Mouse (Mus musculus) stomach, embryonic 14.5 days (tissue): ENCODE results near the gene Mta3. TPM values are rescaled to one million over a fixed set of nuclear protein-coding genes. Genes with fewer than 3 reads are reported as not detected.

Experiments
- ATAC-seq: fragments of 200-750 bp; cut with Nextera tagmentation; 2 replicates; pipeline ENCODE4 v1.8.0; 2017; ENCODE audit warnings: low read depth, moderate TSS enrichment; ENCODE audit not compliant: insufficient number of reproducible peaks, insufficient read depth, low FRiP score
- H3K27ac ChIP-seq: fragments of 300-500 bp; sonication (generic); 2 replicates; pipeline ENCODE4 v1.5.1; 2014; ENCODE audit warnings: mild to moderate bottlenecking, low read length, moderate library complexity, mixed read lengths
- H3K27me3 ChIP-seq: fragments of 300-500 bp; sonication (generic); 2 replicates; pipeline ENCODE4 v1.6.1; 2014; ENCODE audit warnings: low read length, control low read depth, mixed read lengths; ENCODE audit not compliant: control insufficient read depth, insufficient read depth
- H3K36me3 ChIP-seq: fragments of 300-500 bp; sonication (generic); 2 replicates; pipeline ENCODE4 v1.6.1; 2014; ENCODE audit warnings: mild to moderate bottlenecking, control low read depth, low read length, moderate library complexity, mixed read lengths; ENCODE audit not compliant: control insufficient read depth, insufficient read depth
- H3K4me1 ChIP-seq: fragments of 300-500 bp; sonication (generic); 2 replicates; pipeline ENCODE4 v1.6.1; 2014; ENCODE audit warnings: low read length, control low read depth, mixed read lengths; ENCODE audit not compliant: control insufficient read depth, insufficient read depth
- H3K4me2 ChIP-seq: fragments of 300-500 bp; sonication (generic); replicated peaks from 2 replicates; pipeline ENCODE4 v1.6.1; 2014; ENCODE audit warnings: low read depth, low read length, control low read depth
- H3K4me3 ChIP-seq: fragments of 300-500 bp; sonication (generic); 2 replicates; pipeline ENCODE4 v1.5.1; 2014; ENCODE audit warnings: low read depth, low read length, control low read depth
- H3K9ac ChIP-seq: fragments of 300-500 bp; sonication (generic); replicated peaks from 2 replicates; pipeline ENCODE4 v1.6.1; 2014; ENCODE audit warnings: low read depth, mild to moderate bottlenecking, control low read depth, low read length, moderate library complexity, mixed read lengths
- H3K9me3 ChIP-seq: fragments of 300-500 bp; sonication (generic); 2 replicates; pipeline ENCODE4 v1.6.1; 2016; ENCODE audit warnings: low read depth, low read length, control low read depth; ENCODE audit not compliant: control insufficient read depth
- WGBS: fragments of 180-500 bp; shearing (Covaris S2); extraction: QIAGEN DNeasy Blood & Tissue Kit; methylation state at CpG from one replicate; pipeline ENCODE4 v1.1.7; 2014; 5-methylcytosine and 5-hydroxymethylcytosine counted together
- polyA plus RNA-seq: library from polyadenylated mRNA; unstranded; fragments of >200 nt; fragmentation: Nextera tagmentation; extraction: Ambion mirVana; gene quantifications from 2 replicates; pipeline ENCODE4 v1.2.1, GENCODE M21; 2014

Gene Mta3
- polyA plus RNA-seq, 1 experiment from 2014 or later: 38.1 TPM

DNA sequence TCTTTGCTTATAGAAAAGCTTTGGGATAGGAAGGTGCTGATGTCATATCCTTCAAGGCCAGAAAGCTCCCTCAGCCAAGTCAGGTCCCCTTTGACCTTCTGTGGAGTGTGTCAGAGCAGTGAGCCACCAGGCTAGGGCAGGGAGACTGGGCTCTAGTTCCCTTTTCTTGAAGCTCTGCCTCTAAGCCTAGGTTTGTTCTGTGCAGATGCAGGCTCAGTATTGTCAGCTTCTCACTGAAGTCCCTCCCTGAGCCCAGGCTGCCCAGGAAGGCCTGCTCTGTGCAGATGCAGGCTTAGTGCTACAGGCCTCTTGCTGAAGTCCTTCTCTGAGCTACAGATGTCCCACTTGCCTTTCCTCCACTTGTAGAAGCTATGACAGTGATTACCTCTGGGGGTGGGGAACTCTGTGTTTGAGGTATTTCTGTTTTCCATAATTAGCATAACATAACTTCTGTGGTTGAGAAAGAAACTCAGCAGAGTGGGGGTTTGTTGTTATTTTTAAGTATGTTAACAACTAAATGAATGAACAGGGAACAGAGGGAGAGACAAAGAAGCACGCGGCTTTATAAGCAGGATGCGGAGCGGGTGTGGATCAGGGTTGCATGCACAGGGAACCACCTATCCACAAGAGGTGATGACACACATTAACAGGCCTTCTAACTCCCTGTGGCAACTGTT, 124.8 kb downstream of the Mta3 start:
- no peak for ATAC-seq
- Histone ChIP-seq H3K27ac (no peak overlapping the region), H3K4me2 (no peak overlapping the region), H3K9ac (no peak overlapping the region), H3K4me1 (no peaks in the 10 kb centered on the region), H3K9me3 (no peaks in the 10 kb centered on the region), H3K36me3 (no peaks in the 10 kb centered on the region), H3K27me3 (no peaks in the 10 kb centered on the region), H3K4me3 (no peak overlapping the region)
- WGBS: 94% methylated on average over 4 of the region's 4 CpGs

- Histone ChIP-seq H3K4me1 (no peaks in the 10 kb centered on the region), H3K27me3 (no peaks in the 10 kb centered on the region), H3K4me3 (no peak overlapping the region), H3K9me3 (no peaks in the 10 kb centered on the region), H3K9ac (no peak overlapping the region), H3K4me2 (no peak overlapping the region), H3K27ac (no peak overlapping the region), H3K36me3 (no peaks in the 10 kb centered on the region)
- 47% methylated on average over 4 of the region's 4 CpGs for WGBS
- no peak for ATAC-seq
These were observed 128.2 kb downstream of the Mta3 start for GRCm38 (mm10) chr17:83834120-83834519.

DNA sequence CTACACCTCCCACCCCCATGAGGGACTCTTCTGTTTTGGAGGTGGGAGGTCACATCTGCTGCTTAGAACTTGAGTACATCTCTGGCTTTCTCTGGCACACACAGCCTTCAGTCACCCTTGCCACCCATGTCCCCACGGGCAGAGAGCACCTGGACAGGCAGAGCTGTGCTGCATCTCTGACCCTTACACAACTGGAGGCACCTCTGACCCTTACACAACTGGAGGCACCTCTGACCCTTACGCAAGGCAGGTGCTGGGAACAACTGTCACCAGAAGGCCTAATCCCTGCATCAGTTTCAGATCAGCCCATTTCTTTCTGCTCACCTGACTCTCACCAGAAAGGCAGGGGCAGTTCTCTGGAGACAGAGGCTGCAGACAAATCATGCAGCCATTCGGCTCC, 130.1 kb downstream of the Mta3 start:
- Histone ChIP-seq H3K4me2 (no peak overlapping the region), H3K9ac (no peak overlapping the region), H3K27ac (no peak overlapping the region), H3K27me3 (no peaks in the 10 kb centered on the region), H3K9me3 (no peaks in the 10 kb centered on the region), H3K4me1 (no peaks in the 10 kb centered on the region), H3K4me3 (no peak overlapping the region), H3K36me3 (no peaks in the 10 kb centered on the region)
- ATAC-seq: no peak
- 69% methylated on average over 3 of the region's 3 CpGs for WGBS

GRCm38 (mm10) chr17:83837659-83838190, 131.8 kb downstream of the Mta3 start:
- no peaks in the 10 kb centered on the region for H3K9me3 ChIP-seq
- WGBS: 70% methylated on average over 8 of the region's 8 CpGs
- no peaks in the 10 kb centered on the region for H3K27me3 ChIP-seq
- no peak for ATAC-seq
- H3K27ac ChIP-seq: no peak overlapping the region
- H3K4me3 ChIP-seq: no peak overlapping the region
- no peak overlapping the region for H3K4me2 ChIP-seq
- H3K4me1 ChIP-seq: no peaks in the 10 kb centered on the region
- H3K9ac ChIP-seq: no peak overlapping the region
- no peaks in the 10 kb centered on the region for H3K36me3 ChIP-seq

GRCm38 (mm10) chr17:83839132-83839531, 133.2 kb downstream of the Mta3 start:
- Histone ChIP-seq H3K27me3 (no peaks in the 10 kb centered on the region), H3K4me2 (no peak overlapping the region), H3K9me3 (no peaks in the 10 kb centered on the region), H3K4me1 (no peaks in the 10 kb centered on the region), H3K9ac (no peak overlapping the region), H3K27ac (no peak overlapping the region), H3K4me3 (no peak overlapping the region), H3K36me3 (no peaks in the 10 kb centered on the region)
- ATAC-seq: no peak
- WGBS: 72% methylated on average over 9 of the region's 9 CpGs

- no peak overlapping the region for H3K4me2 ChIP-seq
- H3K9me3 ChIP-seq: no peaks in the 10 kb centered on the region
- H3K4me1 ChIP-seq: no peaks in the 10 kb centered on the region
- WGBS: 83% methylated on average over 5 of the region's 5 CpGs
- ATAC-seq: no peak
- H3K27ac ChIP-seq: no peak overlapping the region
- H3K9ac ChIP-seq: no peak overlapping the region
- no peak overlapping the region for H3K4me3 ChIP-seq
- no peaks in the 10 kb centered on the region for H3K27me3 ChIP-seq
- H3K36me3 ChIP-seq: no peaks in the 10 kb centered on the region
These were observed 135.0 kb downstream of the Mta3 start for GRCm38 (mm10) chr17:83841011-83841410.

DNA sequence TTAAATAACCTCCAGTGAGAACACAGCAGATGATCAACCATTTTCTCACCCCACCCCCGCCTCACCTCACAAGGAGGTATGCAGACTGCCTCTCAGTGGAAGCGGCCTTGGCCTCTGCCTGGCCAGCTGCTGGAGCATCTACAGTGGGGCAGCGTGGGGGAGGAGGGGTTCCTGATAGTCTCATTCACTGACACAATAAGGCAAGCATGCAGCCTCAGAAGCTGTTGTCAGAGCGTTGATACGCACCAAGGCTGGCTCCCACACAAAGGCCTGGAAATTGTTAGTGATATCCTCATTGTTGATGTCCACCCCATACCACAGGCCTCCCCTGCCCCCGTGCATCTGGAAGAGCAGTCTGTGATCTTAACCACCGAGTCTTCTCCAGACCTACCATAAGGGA, 137.8 kb downstream of the Mta3 start:
- H3K4me3 ChIP-seq: no peak overlapping the region
- H3K27me3 ChIP-seq: no peaks in the 10 kb centered on the region
- no peak overlapping the region for H3K9ac ChIP-seq
- H3K4me2 ChIP-seq: no peak overlapping the region
- H3K36me3 ChIP-seq: no peaks in the 10 kb centered on the region
- no peak for ATAC-seq
- no peaks in the 10 kb centered on the region for H3K4me1 ChIP-seq
- WGBS: 63% methylated on average over 7 of the region's 7 CpGs
- no peaks in the 10 kb centered on the region for H3K9me3 ChIP-seq
- no peak overlapping the region for H3K27ac ChIP-seq

DNA sequence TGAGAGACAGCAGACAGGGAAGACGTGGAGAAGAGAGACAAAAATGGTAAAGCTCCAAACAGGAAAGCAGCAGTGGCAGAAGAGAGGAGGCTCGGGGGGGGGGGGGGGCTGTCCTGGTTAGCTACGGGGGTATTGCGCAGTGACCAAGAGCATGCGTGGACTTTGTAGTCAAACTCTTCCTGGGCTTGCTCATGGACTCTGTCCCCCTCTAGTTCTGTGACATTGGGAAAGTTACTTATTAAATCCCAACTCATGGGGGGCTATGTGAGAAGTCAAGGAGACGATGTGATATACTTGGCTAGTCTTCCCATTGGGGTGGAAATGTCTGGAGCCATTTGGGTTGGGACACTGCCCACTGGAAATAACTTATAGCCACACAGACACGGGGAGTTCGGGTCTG, 139.6 kb downstream of the Mta3 start:
- H3K4me2 ChIP-seq: no peak overlapping the region
- no peaks in the 10 kb centered on the region for H3K27me3 ChIP-seq
- no peaks in the 10 kb centered on the region for H3K9me3 ChIP-seq
- 82% methylated on average over 8 of the region's 8 CpGs for WGBS
- no peak overlapping the region for H3K9ac ChIP-seq
- peaks cover 4% of the 10 kb centered on the region; the same call in 1 of the 2 replicates for H3K4me1 ChIP-seq
- ATAC-seq: no peak
- H3K4me3 ChIP-seq: no peak overlapping the region
- no peaks in the 10 kb centered on the region for H3K36me3 ChIP-seq
- H3K27ac ChIP-seq: no peak overlapping the region
